Mouse (Mus musculus): ENCODE data around the gene Iqcf4.
"Not testable (repeated sequence)": the region's sequence is repeated elsewhere in the genome, so short reads cannot be mapped to it uniquely, and the experiment has no call there.

The Iqcf4 gene

DNA sequence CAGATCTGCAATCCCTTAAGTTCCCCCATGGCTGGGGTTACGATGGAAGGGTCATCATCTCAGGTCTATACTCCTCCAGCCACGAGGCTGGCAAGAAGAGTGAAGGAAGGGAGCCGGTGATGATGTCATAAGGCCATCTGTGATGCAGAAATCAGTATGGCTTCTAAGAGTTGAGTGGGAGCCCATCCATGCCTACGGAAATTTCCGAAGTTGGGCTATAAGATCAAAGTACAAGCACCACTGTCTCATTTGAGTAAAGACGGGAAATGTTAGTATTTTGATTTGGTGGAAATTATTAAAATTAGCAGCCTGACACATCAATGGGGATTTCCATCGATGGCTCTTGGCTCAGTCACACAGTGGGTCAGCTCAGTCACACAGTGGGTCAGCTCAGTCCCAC, at the start of gene Iqcf4:
Gene Iqcf4, minus strand, starts transcription at position 101 of the 400 bp plus-strand sequence.
- ATAC-seq (ENCODE audit: insufficient number of reproducible peaks, low FRiP score, low TSS enrichment) = no peak

DNA sequence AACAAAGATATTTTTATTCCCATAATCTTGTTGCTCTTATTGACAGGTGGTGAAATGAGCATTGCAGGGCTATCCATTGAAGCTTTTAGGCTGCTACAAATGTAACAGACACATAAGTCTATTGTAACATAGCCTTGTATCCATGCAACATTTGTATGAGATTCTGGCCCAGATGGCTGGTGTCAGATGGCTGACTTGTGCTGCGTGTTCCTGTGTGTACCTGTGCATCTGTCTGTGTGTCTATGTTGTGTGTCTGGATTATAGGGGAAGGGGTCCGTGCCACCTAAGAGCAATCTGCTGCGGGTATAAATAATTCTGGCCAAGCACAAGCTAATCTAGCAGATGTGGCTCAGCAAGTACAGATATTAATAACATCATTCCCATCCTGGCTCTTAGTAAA, 46.7 kb upstream of the Iqcf4 start:
- ATAC-seq (ENCODE audit: insufficient number of reproducible peaks, low FRiP score, low TSS enrichment) = no peak

DNA sequence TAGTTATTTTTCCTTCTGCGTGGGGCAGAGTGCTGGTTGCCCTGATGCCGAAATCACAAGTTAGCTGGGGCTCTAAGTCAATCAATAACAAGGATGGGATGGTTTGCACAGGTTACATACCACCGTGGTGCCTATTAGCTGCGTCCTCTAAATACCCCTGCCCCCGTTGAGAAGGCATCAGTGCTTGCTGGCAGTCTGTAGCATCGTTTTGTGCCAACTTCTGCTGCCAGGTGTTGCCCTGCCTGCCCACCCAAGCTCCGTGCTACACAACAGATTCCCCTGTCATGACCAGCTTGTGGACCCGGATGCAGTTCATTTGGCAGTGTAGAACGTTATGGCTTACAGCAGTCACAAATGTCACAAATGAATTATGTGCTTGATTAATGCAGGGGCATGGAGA, 45.5 kb upstream of the Iqcf4 start:
- ATAC-seq (ENCODE audit: insufficient number of reproducible peaks, low FRiP score, low TSS enrichment) = no peak

DNA sequence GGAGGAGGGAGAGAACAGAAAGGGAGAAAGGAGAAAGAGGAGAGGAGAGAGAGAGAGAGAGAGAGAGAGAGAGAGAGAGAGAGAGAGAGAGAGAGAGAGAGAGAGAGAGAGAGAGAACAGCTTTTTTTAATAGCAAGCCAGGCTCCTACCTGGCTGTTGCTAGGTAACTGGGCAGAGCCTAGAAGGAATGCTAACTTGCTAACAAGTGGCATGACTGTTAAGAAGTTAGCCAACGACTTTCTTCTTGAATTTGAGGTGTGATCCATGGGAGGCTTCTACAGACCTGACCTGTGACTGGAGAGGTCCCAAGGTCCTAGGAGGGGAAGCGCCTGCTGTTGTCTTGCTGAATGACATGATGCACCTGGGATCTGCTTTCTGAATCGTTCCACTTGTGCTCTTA, 43.8 kb upstream of the Iqcf4 start:
- ATAC-seq (ENCODE audit: insufficient number of reproducible peaks, low FRiP score, low TSS enrichment) = no peak

DNA sequence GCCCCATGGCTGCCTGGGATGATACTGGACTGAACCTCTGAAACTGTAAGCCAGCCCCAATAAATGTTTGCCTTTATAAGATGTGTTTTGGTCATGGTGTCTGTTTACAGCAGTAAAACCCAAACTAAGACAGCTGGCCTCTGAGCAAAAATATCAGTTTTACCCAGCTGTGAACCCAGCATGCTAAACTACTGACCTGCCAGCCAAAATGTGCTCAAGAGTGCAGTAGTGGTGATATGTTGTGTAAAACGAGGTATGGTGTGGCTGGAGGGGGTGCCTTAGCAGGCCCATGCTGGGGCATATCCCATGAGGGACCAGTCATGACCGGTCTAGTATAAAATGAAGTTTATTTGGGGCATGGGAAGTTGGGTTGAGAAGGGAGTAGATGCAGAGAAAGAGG, 43.2 kb upstream of the Iqcf4 start:
- ATAC-seq (ENCODE audit: insufficient number of reproducible peaks, low FRiP score, low TSS enrichment) = no peak

DNA sequence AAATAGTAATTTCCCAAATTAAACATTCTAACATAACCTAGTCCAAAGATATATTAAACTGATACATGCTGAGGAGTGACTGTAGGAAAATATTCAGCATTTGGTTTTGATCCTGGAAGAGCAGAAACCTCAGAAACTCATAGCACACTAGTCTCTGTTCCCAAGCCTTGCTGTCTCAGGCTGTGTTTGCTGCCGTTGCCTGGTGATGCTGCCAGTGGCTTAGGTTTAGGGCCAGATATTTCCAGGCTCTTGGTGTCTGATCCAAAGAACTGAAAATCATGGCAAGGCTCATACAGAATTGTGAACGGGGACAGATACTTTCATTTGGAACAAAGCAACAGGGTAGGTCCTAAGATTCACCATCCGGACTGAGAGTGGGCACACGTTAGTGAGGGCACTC, 39.9 kb upstream of the Iqcf4 start:
- no peak for ATAC-seq (ENCODE audit: insufficient number of reproducible peaks, low FRiP score, low TSS enrichment)

DNA sequence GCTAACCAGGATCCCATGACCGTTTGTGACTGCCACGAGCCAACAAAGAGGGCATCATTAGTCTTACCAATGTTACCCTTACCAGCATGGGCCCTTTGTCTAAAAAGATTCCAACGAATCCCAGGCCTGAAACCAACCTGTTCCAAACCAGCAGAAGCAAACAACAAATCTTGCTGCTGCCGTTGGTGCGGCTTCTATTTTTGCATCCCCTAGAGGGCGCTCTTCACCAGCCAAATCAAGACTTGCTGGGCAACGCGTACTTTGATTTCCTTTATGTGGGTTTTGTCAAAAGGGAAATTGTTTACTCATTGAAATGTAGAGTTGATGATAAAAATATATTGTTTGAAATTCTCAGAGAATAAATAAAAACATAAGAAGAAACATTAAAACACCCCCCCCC, 29.8 kb upstream of the Iqcf4 start:
- no peak for ATAC-seq (ENCODE audit: insufficient number of reproducible peaks, low FRiP score, low TSS enrichment)

DNA sequence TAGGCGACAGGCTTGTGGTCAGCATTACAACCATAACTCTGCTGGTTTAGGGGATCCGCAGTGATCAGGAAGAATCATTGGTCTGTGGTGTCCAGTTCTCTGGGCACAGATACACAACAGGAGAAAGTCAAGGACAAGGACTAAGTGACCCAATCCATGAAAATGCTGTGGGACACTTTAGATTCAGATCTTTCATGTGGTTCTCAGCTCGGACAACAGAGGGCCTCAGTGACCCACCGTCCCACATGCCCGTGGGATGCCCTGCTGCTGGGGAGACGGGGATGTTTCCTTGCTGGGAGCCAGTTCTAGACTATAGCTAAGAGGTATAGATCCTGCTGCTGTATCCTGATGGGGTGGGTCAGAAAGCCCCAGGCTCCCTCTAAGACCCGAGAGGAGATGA, 27.7 kb upstream of the Iqcf4 start:
- ATAC-seq (ENCODE audit: insufficient number of reproducible peaks, low FRiP score, low TSS enrichment) = no peak

DNA sequence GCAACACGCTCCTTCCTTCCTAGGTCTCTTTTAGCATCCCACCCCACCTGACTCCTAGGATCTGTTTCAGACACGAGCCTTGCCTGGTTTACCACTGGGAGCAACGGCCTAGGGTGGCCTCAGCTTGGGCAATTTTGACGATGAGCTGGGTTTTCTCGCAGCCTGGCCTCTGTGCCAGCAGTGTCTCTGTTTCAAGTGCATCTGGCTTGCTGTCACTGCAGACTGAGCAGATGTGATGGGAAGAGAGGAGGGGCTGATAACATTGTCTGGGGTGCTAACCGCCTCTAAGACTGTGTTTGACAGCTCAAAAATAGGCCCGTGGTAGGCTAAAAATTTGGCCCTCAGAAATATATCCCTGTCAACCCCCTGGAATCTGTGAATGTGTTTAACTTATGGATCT, 25.0 kb upstream of the Iqcf4 start:
- ATAC-seq (ENCODE audit: insufficient number of reproducible peaks, low FRiP score, low TSS enrichment) = no peak

DNA sequence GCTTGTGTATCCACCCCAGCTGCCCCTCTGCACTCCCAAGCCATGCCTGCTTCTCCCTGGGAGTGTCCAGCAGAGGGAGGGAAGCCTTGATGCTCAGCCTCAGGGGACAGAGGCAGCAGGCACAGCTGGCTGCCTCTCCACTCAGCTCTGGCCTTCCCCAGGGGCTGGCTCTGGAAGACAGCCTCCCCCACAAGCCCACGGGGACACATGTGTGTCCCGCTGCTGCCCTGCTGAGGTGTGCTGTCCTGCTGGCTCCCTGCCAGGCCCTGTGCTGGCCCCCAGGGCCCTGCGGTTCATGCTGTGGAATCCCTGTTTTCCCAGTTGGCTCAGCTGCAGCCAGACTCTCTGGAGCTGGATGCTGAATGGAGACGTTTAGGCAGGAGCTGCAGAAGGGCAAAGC, 24.6 kb upstream of the Iqcf4 start:
- not testable (repeated sequence) for ATAC-seq (ENCODE audit: insufficient number of reproducible peaks, low FRiP score, low TSS enrichment)

DNA sequence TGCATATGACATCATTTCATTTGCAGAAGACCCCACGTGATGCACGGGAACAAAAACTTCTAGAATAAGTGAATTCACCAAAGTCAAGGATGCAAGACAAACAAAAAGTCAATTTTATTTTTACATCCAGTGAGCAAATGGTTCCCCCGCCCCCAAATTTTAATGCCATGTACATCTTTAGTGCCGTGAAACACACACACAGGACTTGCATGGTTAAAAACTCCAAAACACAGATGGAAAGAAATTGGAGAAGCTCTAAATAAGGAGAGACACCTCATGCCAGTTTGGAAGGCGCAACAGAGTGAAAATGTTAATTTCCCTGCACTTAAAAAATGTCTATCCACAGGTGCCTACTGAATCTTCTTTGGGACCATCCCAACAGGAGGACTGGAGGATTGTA, 21.4 kb upstream of the Iqcf4 start:
- no peak for ATAC-seq (ENCODE audit: insufficient number of reproducible peaks, low FRiP score, low TSS enrichment)

DNA sequence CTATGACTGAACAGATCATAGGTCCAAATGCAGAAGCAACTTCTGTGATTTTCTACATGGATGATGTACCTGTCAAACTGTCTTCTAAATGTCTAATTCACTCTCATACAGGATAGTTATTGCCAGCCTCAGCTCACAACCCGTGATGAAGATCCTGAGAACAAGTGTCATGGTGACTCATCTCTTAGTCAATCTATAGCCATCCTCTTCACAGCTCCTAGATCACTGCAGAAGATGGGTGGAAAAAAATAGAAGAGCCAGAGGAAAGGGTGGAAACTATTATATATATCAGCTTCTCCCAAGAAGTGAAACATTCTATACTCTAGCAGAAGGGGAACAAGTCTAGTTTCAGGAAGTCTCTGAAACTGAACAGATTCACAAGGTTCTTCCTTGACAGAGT, 11.8 kb upstream of the Iqcf4 start:
- ATAC-seq (ENCODE audit: insufficient number of reproducible peaks, low FRiP score, low TSS enrichment) = no peak

DNA sequence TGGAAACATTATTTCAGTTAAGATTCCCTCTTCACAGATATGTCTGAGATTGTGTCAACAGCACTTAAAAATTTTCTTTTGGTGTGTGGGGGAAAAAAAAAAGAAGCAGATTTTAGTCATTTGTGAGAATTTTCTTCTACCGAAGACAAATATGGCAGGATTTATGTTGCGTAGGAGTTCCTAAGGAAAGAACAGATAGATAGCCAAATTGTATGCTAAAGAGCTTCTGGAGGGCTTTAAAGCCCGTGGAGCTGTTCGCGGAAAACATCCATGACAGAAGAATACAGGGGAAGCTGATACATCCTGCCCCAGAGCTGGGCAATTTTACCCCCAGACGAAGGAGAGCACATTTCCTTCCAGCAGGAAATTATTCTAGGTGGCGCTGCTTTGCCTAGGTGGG, 9.2 kb upstream of the Iqcf4 start:
- no peak for ATAC-seq (ENCODE audit: insufficient number of reproducible peaks, low FRiP score, low TSS enrichment)

DNA sequence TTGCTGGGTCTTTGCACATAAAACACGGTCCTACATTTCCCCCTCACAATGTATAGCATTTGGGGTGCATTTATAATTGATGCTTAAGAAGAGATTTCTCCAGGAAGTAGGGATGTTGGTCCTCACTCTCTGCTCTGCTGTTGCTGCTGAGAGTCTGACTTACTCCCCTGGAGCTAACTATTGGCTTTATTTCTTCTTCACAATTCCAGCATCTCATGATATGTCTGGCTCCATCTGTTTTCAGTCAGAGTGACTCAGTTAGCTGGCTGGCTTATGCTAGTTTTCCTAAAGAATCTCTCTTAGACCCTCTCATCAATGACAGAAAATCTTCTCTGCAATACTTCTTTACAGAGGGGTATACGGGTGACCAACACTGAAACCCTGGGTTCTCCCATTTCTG, 5.3 kb upstream of the Iqcf4 start:
- ATAC-seq (ENCODE audit: insufficient number of reproducible peaks, low FRiP score, low TSS enrichment) = no peak

DNA sequence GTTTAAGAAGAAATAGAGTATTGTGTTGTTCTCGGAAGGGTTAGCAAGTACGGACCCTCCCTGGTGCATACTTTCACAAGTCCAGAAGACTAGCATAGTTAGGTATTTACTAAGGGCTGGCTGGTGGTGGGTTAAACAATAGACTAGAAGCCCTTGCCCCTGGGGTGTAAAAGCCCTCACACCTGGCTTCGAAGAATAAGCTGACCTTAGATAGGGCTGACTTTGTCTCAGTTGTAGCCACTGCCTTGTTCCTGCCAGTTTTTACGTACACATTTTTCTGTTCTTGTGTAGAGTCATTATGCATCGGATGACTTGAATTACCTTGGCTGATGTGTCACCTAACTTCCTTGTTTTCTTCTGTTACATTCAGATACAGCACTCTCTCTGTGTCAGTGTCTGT, 2.6 kb upstream of the Iqcf4 start:
- ATAC-seq (ENCODE audit: insufficient number of reproducible peaks, low FRiP score, low TSS enrichment) = no peak

DNA sequence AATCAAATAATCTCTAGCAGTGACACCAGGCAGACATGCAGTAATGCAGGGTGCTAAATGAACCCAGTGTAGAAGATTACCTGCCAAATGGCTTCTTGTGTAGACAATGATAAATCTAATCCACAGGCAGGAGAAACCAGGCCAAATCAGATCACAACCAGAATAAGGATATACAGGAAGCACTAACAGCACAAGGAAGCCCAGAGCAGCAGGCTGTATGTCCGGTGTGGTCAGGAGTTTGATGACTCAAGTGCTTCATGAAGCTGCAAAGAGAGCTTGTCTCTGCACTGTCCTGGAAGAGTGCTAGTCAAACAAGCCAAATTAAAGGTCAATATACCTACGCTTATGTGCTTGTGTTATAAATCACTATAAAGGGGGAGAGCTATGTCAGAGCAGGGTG, 1.4 kb upstream of the Iqcf4 start:
- no peak for ATAC-seq (ENCODE audit: insufficient number of reproducible peaks, low FRiP score, low TSS enrichment)

DNA sequence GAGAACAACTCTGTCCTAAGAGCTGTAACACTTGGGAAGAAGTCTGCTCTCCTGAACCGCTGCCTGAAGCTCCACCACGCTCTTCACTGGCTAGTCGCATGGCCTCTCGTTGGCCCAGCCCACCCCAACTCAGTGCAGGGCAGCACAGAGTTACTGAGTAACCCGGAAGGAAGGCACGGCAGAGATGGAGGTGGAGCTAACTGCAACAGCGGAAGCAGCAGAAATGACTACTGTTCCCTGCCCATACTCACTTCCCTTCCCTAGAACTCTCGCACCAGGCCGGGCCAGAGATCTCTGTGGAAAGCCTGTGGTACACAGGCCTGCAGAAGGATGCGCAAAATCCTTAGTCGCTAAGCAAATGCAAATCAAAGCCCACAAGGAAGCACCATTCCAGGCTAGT, 4.4 kb downstream of the Iqcf4 start:
- no peak for ATAC-seq (ENCODE audit: insufficient number of reproducible peaks, low FRiP score, low TSS enrichment)

DNA sequence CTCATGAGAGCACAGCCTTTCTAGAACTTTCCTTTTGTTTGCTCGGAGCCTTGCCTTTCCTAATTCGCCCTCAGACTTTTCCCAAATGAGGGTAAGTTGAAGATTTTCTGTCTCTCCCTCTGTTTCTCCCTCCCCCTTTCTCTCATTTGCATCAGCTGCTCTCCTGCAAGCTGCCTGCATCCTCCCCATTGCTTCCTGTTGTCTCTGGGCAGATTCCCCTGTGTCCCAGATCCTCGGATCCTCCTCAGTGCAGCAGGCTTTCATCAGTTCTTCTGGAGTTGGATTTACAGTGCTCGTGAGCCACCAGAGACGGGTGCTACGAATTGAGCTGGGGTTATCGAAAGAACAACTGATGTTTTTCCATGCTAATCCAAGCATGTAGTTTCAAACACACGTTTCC, 6.8 kb downstream of the Iqcf4 start:
- ATAC-seq (ENCODE audit: insufficient number of reproducible peaks, low FRiP score, low TSS enrichment) = no peak

DNA sequence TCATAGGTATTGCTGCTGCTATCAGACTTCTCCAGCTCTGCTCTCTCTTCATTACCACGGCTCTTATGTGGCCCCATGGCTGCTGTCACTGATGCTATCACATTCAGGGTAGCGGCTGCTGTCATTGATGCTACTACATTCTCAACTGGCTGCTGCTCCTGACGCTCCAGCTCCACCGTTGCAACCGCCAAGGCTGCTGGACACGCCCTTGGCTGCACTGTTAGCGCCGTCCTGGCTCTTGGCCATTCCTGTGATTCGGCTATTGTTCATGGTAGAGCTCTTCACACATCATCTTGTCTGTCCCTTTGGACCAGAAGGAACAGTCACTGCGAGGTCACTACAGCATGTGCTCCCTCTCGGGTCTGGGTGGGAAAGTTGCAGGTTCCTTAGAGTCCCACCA, 8.5 kb downstream of the Iqcf4 start:
- no peak for ATAC-seq (ENCODE audit: insufficient number of reproducible peaks, low FRiP score, low TSS enrichment)

DNA sequence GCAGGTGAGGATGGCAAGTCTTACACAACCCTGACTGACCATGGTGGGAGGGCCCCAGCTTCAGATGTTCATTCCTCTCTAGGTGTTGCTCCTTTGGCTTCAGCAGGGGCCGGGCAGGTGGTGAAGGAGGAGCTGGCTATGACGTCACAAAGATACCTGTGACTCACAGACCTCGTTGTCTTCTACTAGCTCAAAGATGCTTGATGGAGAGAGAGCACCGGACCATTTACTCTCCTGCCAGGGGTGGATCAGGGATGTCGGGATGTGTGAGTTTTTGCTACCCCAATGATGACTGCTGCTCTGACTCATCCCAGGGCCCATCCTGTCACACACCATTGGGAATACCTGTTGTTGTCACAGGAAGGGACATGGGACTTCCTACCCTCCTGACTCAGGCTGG, 9.3 kb downstream of the Iqcf4 start, which contains the start of gene Iqcf3:
Gene Iqcf3, minus strand, starts transcription at position 101 of the 400 bp plus-strand sequence.
- no peak for ATAC-seq (ENCODE audit: insufficient number of reproducible peaks, low FRiP score, low TSS enrichment)

DNA sequence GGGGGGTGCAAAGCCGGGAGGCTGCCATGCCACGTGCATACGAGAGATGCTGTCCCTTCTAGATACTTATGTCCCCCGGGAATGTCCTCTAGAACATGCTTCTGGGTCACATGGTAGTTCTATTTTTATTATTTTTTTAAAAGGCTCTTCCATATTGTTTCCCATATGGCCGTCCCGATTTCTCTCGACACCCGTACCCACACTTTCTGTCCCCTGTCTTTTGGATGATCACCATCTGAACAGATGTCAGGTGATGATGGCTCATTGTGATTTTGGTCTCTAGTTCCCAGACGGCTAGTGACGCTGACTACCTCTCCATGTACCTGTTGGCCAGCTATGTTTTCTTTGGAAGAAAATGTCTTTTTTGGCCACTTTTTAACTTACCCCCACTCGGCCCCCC, 35.8 kb downstream of the Iqcf4 start:
- ATAC-seq (ENCODE audit: insufficient number of reproducible peaks, low FRiP score, low TSS enrichment) = no peak

DNA sequence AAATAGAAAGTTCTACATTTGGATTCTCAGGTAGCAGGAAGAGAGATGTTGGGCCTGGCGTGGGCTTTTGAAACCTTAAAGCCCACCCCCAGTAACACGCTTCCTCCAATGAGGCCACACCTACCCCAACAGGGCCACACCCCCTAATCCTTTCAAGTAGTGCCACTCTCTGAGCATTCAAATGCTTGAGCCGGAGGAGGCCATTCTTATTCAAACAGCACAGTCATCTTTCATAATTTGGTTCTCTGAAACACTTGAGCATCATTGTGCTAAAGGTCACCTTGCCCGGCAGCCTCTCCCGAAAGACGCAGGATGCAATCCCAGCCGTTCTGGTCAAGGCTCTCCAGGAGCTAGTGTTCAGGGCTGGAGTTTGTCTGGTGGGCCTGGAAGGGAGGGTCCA, 36.5 kb downstream of the Iqcf4 start:
- no peak for ATAC-seq (ENCODE audit: insufficient number of reproducible peaks, low FRiP score, low TSS enrichment)

DNA sequence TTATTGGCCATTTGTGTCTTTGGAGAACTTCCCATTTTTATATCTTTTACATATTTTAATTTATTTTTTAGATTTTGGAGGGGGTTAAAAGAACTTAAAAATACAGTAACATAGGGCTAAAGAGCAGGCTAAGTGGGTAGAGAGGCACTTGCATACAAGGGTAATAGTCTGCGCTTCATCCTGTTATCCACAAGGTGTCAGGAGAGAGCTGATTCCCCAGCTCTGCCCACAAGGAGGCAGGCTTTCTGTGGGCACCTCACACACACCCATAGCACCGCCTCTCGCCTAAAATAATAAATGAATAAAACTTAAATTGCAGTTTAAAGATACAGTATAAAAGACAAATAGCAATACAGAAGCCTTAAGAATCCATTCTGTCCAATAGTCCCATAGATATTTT, 39.0 kb downstream of the Iqcf4 start:
- ATAC-seq (ENCODE audit: insufficient number of reproducible peaks, low FRiP score, low TSS enrichment) = no peak

Data from cerebellum, adult (tissue).